Mouse (Mus musculus): ENCODE results near the gene Rsad2. TPM values are rescaled to one million over a fixed set of nuclear protein-coding genes. Genes with fewer than 3 reads are reported as not detected.
"Not testable (repeated sequence)": the region's sequence is repeated elsewhere in the genome, so short reads cannot be mapped to it uniquely, and the experiment has no call there.

Rsad2 gene
- 104 and 110 TPM in 2 replicates for total RNA-seq (2017)

- peak; percentile 87 for ATAC-seq (ENCODE audit: extremely low read depth, insufficient number of reproducible peaks, low FRiP score, poor library complexity, severe bottlenecking)
Observed at GRCm38 (mm10) chr12:26456028-26456698, at the start of gene Rsad2. Gene Rsad2, minus strand, starts transcription at chr12:26456452.

- ATAC-seq (ENCODE audit: extremely low read depth, insufficient number of reproducible peaks, low FRiP score, poor library complexity, severe bottlenecking) = no peak
Observed at GRCm38 (mm10) chr12:26501042-26501441, 44.8 kb upstream of the Rsad2 start.

- no peak for ATAC-seq (ENCODE audit: extremely low read depth, insufficient number of reproducible peaks, low FRiP score, poor library complexity, severe bottlenecking)
Observed at GRCm38 (mm10) chr12:26489942-26490341, 33.7 kb upstream of the Rsad2 start.

DNA sequence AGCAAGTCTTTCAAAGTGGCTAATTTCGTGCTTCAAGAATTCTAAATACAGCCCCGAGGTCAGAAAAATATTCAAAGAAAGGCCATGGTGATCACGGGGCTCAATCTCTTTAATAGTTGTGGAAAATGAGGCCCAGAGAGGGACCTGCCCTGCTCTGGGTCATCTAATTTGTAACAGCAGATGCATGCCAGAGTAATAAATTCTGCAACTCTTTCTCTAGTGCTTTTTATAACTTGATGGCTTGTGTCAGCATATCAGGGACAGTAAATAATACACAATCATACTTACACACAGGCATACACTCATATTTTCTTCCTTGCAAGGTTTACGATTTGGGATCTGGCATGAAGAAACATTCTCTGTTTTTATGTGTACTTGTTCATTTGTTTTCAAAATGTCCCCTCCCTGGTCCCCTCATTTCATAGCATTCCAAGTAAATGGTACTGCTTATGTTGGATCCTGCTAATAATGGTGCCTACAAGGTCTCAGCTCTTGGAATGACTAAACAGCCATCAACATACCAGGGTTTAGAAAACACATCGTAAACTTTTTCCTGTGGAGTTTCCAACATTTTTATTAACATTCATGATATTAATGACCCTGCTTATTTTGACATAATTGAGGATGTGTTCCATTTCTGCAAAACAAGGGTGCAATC lies 32.5 kb upstream of the Rsad2 start:
- ATAC-seq (ENCODE audit: extremely low read depth, insufficient number of reproducible peaks, low FRiP score, poor library complexity, severe bottlenecking) = no peak

DNA sequence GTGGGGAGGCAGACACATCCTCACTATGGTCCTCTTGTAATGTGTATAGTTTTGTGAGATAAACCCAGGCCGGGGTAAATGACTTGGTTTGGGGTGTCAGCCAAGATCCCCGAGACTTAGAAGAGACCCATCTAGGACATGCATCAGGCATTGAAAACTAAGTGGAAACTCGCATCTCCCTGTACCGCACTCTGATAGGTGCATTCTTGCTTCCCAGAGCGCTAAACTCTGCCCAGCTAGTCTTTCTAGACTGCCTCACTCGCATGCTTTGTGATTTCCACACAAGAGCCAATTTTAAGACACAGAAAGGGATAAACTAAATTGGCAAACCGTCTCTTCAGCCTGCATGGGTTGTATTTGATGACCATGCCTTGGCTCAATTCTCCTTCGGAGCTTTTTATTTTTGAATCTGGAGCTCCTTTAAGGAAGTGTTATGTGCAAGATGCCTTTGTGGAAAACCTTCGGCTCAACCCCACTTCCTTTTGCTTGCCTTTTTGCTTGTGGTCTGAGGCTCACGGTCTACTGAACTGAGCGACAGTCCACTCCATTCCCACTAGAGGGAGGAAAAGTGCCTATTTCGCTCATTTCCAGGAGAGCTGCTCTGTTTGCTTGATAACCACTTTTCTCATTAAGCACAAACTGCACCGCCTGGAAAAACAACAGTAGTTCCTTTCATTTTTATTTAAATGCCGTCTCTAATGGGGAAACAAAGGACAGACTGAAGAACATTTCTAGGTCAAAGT lies 31.8 kb upstream of the Rsad2 start:
- ATAC-seq (ENCODE audit: extremely low read depth, insufficient number of reproducible peaks, low FRiP score, poor library complexity, severe bottlenecking) = no peak

- not testable (repeated sequence) for ATAC-seq (ENCODE audit: extremely low read depth, insufficient number of reproducible peaks, low FRiP score, poor library complexity, severe bottlenecking)
Observed at GRCm38 (mm10) chr12:26485738-26486580, 29.7 kb upstream of the Rsad2 start.

DNA sequence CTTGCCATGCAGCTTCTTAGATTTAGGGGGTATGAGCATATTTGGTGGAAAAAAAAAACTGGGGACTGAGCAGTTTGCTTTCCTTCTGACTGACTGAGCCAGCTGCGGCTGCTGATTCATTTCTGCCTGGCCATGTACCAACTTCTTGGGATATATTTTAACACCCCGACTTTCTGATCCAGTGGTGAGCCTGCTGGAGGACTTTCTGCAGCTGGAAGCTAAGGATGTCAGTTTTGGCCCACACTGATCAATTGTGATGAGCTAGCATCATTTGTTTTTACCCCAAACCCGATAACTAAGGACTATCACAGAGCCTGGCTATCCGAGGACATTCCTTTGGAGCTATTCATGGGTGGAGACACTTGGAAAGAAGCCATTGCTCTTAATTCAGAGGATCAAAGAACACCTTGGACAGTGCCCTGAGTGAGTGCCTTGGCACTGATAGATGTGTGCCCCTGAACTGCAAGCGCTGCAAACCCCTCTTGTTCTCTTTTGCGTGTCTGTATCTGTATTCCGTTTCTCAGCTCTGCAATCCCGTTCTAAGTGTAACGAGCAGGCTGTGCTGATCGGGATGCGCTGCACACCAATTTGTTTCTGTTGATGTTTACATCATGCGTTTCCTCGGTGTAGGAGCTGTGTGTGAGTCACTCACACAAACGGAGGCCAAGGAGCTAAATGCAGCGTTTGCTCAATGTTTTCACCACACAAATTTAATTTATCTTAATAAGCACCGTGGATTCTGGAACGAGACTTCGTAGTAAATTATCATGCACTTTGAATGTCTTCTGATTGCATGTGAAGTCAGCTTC lies 22.1 kb upstream of the Rsad2 start:
- ATAC-seq (ENCODE audit: extremely low read depth, insufficient number of reproducible peaks, low FRiP score, poor library complexity, severe bottlenecking) = no peak

- no peak for ATAC-seq (ENCODE audit: extremely low read depth, insufficient number of reproducible peaks, low FRiP score, poor library complexity, severe bottlenecking)
Observed at GRCm38 (mm10) chr12:26477198-26477597, 20.9 kb upstream of the Rsad2 start.

- no peak for ATAC-seq (ENCODE audit: extremely low read depth, insufficient number of reproducible peaks, low FRiP score, poor library complexity, severe bottlenecking)
Observed at GRCm38 (mm10) chr12:26473746-26474145, 17.5 kb upstream of the Rsad2 start.

DNA sequence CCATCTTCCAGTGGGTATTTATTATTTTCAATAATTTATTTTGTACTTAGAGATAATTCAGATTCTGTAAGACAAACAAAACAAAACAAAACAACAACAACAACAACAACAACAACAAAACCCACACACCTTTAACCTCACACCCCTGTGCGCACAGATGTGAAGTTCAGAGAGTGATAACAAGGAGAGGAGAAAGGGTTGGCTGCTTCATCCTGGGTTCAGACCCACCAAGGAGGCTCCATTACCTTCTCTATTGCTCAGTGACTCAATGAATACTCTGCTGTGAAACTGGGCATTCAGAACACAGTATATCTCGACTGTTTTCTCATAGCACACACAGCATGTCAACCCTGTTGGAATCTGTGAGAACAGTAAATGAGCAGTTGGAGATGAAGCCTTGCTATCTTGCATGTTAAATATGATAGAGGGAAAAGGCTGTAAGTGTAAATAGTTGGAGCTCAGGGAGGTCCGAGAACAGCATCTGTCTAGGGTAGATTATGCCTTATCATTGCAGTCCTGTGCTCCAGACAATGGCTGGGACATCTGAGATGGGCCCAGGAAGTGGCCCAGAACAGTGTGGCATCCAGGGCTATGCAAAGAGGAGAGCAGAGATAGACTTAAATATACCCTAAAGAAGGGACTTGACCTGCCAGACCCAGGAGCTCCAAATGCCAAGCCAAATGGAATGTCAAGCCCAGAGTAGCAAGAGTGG lies 16.7 kb upstream of the Rsad2 start:
- ATAC-seq (ENCODE audit: extremely low read depth, insufficient number of reproducible peaks, low FRiP score, poor library complexity, severe bottlenecking) = no peak

GRCm38 (mm10) chr12:26471376-26471775 lies 15.1 kb upstream of the Rsad2 start:
- no peak for ATAC-seq (ENCODE audit: extremely low read depth, insufficient number of reproducible peaks, low FRiP score, poor library complexity, severe bottlenecking)

- no peak for ATAC-seq (ENCODE audit: extremely low read depth, insufficient number of reproducible peaks, low FRiP score, poor library complexity, severe bottlenecking)
Observed at GRCm38 (mm10) chr12:26470042-26470409, 13.8 kb upstream of the Rsad2 start.

DNA sequence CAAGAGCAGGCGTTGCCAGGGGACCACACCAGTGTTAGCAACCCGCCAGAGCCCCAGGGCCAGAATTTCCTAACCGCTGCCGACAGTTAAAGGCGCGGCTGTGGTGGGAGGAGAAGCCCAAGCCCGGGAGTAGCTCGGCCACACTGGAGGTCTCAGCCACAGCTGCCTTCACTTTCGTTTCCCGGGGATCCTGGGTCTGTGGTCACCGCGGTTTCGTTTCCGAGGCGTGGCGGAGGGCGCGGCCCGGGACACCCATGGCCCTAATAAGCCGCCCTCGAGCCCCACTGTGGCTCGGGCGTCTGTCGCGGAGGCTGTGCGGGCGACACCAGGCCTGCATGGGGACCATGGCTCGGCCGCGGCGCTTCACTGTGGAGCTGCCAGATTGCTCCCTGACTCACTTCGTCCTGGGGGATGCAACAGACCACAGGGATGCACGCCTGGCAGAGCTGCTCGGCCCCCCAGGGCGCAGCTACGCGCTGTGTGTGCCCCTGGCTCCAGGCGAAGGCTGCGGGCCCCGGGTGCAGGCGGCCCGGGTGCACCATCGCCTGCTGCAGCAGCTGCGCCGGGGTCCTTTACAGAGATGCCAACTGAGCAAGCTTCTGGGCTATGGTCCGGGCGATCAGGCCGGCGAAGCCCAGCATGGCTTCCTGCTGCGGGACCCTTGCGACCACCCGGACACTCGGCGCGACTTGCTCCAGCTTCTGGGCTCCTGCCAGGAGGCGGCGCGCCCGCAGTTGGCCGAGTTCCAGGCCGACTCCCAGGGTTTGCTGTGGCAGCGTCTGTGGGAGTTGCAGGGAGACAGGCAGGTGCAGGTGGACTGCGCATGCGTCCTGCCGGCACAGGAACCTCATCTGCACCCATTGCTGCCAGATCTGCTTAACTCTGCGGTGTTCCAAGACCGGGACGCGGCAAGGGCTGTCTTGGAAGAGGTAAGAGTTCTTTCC lies 13.1 kb upstream of the Rsad2 start, which contains the start of gene Cmpk2:
Cmpk2 (plus strand) TSS at position 107 of the 944 bp plus-strand sequence.
- peak; percentile 87 for ATAC-seq (ENCODE audit: extremely low read depth, insufficient number of reproducible peaks, low FRiP score, poor library complexity, severe bottlenecking)

DNA sequence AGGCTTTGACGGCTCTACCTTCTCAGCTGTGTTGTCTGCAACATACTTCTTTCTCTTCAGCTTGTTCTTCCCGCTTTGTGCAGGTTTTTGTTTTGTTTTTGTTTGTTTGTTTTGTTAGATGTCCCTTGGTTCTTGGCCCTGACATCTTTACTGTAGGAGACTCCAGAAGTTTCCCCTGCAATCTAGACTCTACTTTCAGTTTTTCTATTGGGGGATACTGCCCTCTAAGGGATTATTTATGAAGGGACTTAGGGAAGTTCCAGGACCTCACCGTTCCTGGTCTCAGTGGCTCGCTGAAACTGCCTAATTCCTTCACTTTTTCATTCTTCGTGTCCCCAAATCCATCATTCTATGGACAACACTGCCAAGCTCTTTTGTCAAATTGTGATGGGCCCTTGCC lies 9.3 kb upstream of the Rsad2 start:
- ATAC-seq (ENCODE audit: extremely low read depth, insufficient number of reproducible peaks, low FRiP score, poor library complexity, severe bottlenecking) = no peak

DNA sequence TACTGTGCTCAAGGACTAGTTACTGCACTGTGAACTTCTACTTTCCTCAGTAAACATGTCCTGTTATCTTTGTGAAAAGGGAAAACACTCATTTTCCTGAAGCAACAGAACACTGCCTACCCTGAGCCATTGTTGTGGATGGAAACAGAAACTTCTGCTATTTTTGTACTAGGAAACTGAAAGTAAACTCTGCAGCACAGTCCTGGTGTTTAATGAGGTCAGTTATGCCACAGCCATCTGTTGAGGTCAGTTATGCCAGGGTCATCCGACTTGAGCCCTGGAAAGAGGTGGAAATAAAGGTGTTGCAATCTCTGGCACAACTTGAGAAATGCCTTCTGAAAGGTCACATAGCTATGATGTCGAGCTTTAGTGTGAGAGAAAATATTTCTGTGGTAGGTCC lies 3.8 kb upstream of the Rsad2 start:
- peak; percentile 64 for ATAC-seq (ENCODE audit: extremely low read depth, insufficient number of reproducible peaks, low FRiP score, poor library complexity, severe bottlenecking)

DNA sequence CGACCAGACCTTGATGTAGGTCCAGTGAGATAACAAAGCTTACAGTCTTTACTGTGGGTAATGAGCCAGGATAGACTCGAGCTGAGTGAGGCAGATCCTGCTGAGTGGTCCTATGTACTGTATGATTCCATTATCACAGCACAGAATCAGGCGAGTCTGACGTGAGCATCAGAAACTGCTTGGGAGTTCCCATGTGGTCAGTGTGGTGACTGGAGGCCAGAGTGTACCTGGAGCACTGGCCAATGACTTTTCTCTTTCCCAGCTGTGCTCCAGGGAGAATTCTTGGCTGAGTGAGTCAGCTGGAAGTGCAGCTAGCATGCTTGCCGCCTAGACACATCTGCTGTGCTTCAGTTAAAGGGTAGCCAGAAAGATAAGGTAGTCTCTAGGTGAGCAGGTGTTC lies 1.6 kb downstream of the Rsad2 start:
- no peak for ATAC-seq (ENCODE audit: extremely low read depth, insufficient number of reproducible peaks, low FRiP score, poor library complexity, severe bottlenecking)

- ATAC-seq (ENCODE audit: extremely low read depth, insufficient number of reproducible peaks, low FRiP score, poor library complexity, severe bottlenecking) = no peak
Observed at GRCm38 (mm10) chr12:26452951-26453350, 3.3 kb downstream of the Rsad2 start.
